Mouse (Mus musculus) forebrain, postnatal 0 days (tissue): ENCODE measurements around the gene Hcn2. TPM values are rescaled to one million over a fixed set of nuclear protein-coding genes. Genes with fewer than 3 reads are reported as not detected.

Experiments used
- ATAC-seq: fragments of 200-750 bp; cut with Nextera tagmentation; 2 replicates; pipeline ENCODE4 v1.8.0; 2017; ENCODE audit warnings: mild to moderate bottlenecking, moderate library complexity
- DNase-seq: peaks from one replicate; pipeline ENCODE4 v3.0.0-alpha.2; 2015
- H3K27ac ChIP-seq: fragments of 300-500 bp; sonication (generic); 2 replicates; pipeline ENCODE4 v1.5.1; 2014; ENCODE audit warnings: low read depth, mild to moderate bottlenecking, antibody characterized with exemption, low read length, moderate library complexity, mixed read lengths
- H3K27me3 ChIP-seq: fragments of 300-500 bp; sonication (generic); 2 replicates; pipeline ENCODE4 v1.6.1; 2014; ENCODE audit warnings: mild to moderate bottlenecking, low read length, mixed read lengths; ENCODE audit not compliant: insufficient read depth
- H3K36me3 ChIP-seq: fragments of 300-500 bp; sonication (generic); 2 replicates; pipeline ENCODE4 v1.6.1; 2014; ENCODE audit warnings: mild to moderate bottlenecking, moderate library complexity; ENCODE audit not compliant: insufficient read depth
- H3K4me1 ChIP-seq: fragments of 300-500 bp; sonication (generic); 2 replicates; pipeline ENCODE4 v1.6.1; 2014; ENCODE audit warnings: antibody characterized with exemption; ENCODE audit not compliant: insufficient read depth
- H3K4me2 ChIP-seq: fragments of 300-500 bp; sonication (generic); 2 replicates; pipeline ENCODE4 v1.6.1; 2014; ENCODE audit warnings: low read depth, mild to moderate bottlenecking, moderate library complexity
- H3K4me3 ChIP-seq: fragments of 300-500 bp; sonication (generic); 2 replicates; pipeline ENCODE4 v1.5.1; 2014; ENCODE audit warnings: low read depth, low read length, mixed read lengths
- H3K9ac ChIP-seq: fragments of 300-500 bp; sonication (generic); 2 replicates; pipeline ENCODE4 v1.6.1; 2014; ENCODE audit warnings: mild to moderate bottlenecking
- H3K9me3 ChIP-seq: fragments of 300-500 bp; sonication (generic); 2 replicates; pipeline ENCODE4 v1.6.1; 2016; ENCODE audit warnings: low read length
- CTCF ChIP-seq: sonication (generic); IDR thresholded peaks from 2 replicates; pipeline ENCODE4 v1.5.1; 2016; ENCODE audit warnings: antibody characterized with exemption, control low read depth, low read depth
- WGBS: fragments of 180-500 bp; shearing (Covaris S2); extraction: QIAGEN DNeasy Blood & Tissue Kit; methylation state at CpG from one replicate; pipeline ENCODE4 v1.1.7; 2014; 5-methylcytosine and 5-hydroxymethylcytosine counted together
- polyA plus RNA-seq: library from polyadenylated mRNA; unstranded; fragments of >200 nt; fragmentation: Nextera tagmentation; extraction: Ambion mirVana; gene quantifications from 2 replicates; pipeline ENCODE4 v1.2.1, GENCODE M21; 2015
- total RNA-seq: library from RNA; depleted of rRNA; stranded (reverse); fragments of >200 nt; gene quantifications from 2 replicates; pipeline ENCODE4 v1.2.3, GENCODE M21; 2014

The Hcn2 gene
- total and polyA plus RNA-seq, 2 experiments from 2014 or later = 4.7 to 34.5 TPM

DNA sequence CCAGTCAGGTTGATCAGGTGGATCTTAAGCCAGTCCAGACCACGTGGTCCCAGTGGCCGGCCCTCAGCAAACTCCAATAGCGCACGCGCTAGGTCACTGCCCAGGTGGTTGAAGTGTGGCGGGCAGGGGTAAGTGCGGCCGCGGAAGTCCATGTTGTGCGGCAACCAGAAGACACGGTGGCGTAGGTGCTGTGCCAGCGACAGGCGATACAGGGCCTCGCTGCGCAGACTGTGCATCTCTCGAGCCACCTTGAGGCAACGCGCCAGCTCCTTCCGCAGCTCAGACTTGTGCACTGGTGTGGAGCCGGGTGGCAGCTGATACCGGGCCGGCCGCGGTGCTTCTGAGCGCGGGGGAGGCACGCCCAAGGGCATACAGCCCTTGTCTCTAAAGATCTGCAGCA is 22.8 kb downstream of the Hcn2 start:
- 97% methylated on average over 28 of the region's 28 CpGs for WGBS
- Histone ChIP-seq H3K27me3 (no peaks in the 10 kb centered on the region), H3K27ac (no peak overlapping the region), H3K4me2 (no peak overlapping the region), H3K9me3 (peaks cover 13% of the 10 kb centered on the region; the same call in 1 of the 2 replicates), H3K9ac (no peak overlapping the region), H3K4me3 (no peak overlapping the region), H3K4me1 (no peaks in the 10 kb centered on the region), H3K36me3 (peaks cover 90% of the 10 kb centered on the region)
- TF ChIP-seq CTCF = no peak
- ATAC-seq (no peak), DNase-seq (no peak)

GRCm38 (mm10) chr10:79740863-79741262 is 24.4 kb downstream of the Hcn2 start:
- Histone ChIP-seq H3K9me3 (peaks cover 13% of the 10 kb centered on the region; the same call in 1 of the 2 replicates), H3K4me2 (no peak overlapping the region), H3K36me3 (peaks cover 75% of the 10 kb centered on the region), H3K4me3 (no peak overlapping the region), H3K27ac (no peak overlapping the region), H3K9ac (no peak overlapping the region), H3K4me1 (0 out of 2 replicates have a peak, but pooled peaks cover 5% of the 10 kb centered on the region), H3K27me3 (no peaks in the 10 kb centered on the region)
- ATAC-seq (peak; percentile 19; the same call in 1 of the 2 replicates), DNase-seq (no peak)
- WGBS = 59% methylated on average over 11 of the region's 11 CpGs
- peak; percentile 32; the same call in 1 of the 2 replicates for TF ChIP-seq CTCF

- H3K4me3 ChIP-seq = no peak overlapping the region
- DNase-seq = no peak
- H3K4me2 ChIP-seq = no peak overlapping the region
- peaks cover 8% of the 10 kb centered on the region; the same call in 1 of the 2 replicates for H3K4me1 ChIP-seq
- H3K36me3 ChIP-seq = peaks cover 52% of the 10 kb centered on the region
- H3K9me3 ChIP-seq = peaks cover 13% of the 10 kb centered on the region; the same call in 1 of the 2 replicates
- ATAC-seq = no peak
- H3K27me3 ChIP-seq = no peaks in the 10 kb centered on the region
- no peak overlapping the region for H3K9ac ChIP-seq
- 91% methylated on average over 11 of the region's 11 CpGs for WGBS
- no peak overlapping the region for H3K27ac ChIP-seq
- TF ChIP-seq CTCF = no peak
Observed at GRCm38 (mm10) chr10:79743161-79743560, 26.7 kb downstream of the Hcn2 start.

- 94% methylated on average over 15 of the region's 15 CpGs for WGBS
- TF ChIP-seq CTCF = no peak
- ATAC-seq = no peak
- H3K4me3 ChIP-seq = no peak overlapping the region
- H3K9ac ChIP-seq = no peak overlapping the region
- peaks cover 9% of the 10 kb centered on the region; the same call in 1 of the 2 replicates for H3K9me3 ChIP-seq
- DNase-seq = no peak
- peaks cover 45% of the 10 kb centered on the region for H3K36me3 ChIP-seq
- H3K4me1 ChIP-seq = peaks cover 8% of the 10 kb centered on the region; the same call in 1 of the 2 replicates
- H3K4me2 ChIP-seq = no peak overlapping the region
- no peaks in the 10 kb centered on the region for H3K27me3 ChIP-seq
- no peak overlapping the region for H3K27ac ChIP-seq
Observed at GRCm38 (mm10) chr10:79743650-79744365, 27.4 kb downstream of the Hcn2 start.

DNA sequence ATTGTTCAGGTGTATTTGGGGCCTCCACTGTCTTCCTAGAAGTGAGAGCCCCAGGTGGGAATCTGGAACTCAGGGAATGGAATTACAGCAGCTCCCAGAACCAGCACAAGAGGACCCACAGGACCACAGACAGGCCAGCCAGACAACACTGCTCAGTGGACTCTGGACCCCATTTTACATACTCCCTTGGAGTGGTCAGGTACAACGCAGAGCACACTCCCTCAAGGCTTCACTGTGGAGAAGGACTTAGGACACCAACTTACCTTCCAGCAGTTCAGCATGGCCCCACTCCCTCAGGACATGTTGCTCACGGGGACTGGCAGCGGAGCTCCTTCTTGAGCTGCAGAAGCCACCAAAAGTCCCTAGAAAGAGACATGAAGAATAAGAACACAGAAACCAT is 29.0 kb downstream of the Hcn2 start:
- WGBS = 91% methylated on average over 3 of the region's 3 CpGs
- H3K27me3 ChIP-seq = no peaks in the 10 kb centered on the region
- 0 out of 2 replicates have a peak overlapping the region, but pooled peaks have one; percentile 49 for H3K4me3 ChIP-seq
- no peaks in the 10 kb centered on the region for H3K9me3 ChIP-seq
- peaks cover 8% of the 10 kb centered on the region; the same call in 1 of the 2 replicates for H3K4me1 ChIP-seq
- H3K36me3 ChIP-seq = peaks cover 29% of the 10 kb centered on the region
- ATAC-seq = no peak
- no peak overlapping the region for H3K27ac ChIP-seq
- H3K4me2 ChIP-seq = peak overlapping the region; percentile 54
- DNase-seq = no peak
- no peak for TF ChIP-seq CTCF
- H3K9ac ChIP-seq = no peak overlapping the region

GRCm38 (mm10) chr10:79745898-79746773 is 29.7 kb downstream of the Hcn2 start, which contains the start of gene Polrmt:
TSS of gene Polrmt (minus strand) at chr10:79746581.
- Histone ChIP-seq H3K4me2 (peak within 1 kb of the TSS; percentile 54), H3K27me3 (no peaks in the 10 kb centered on the region), H3K9ac (peak within 1 kb of the TSS; percentile 26; the same call in 1 of the 2 replicates), H3K9me3 (no peaks in the 10 kb centered on the region), H3K4me1 (peaks cover 8% of the 10 kb centered on the region; the same call in 1 of the 2 replicates), H3K27ac (no peak within 1 kb of the TSS), H3K36me3 (peaks cover 22% of the 10 kb centered on the region), H3K4me3 (peak within 1 kb of the TSS; percentile 49)
- TF ChIP-seq CTCF = peak; percentile 70
- peak; percentile 97 for DNase-seq
- peak; percentile 99 for ATAC-seq
- WGBS = 3% methylated on average over 38 of the region's 38 CpGs
